Mouse (Mus musculus): ENCODE results near the gene Utp11. TPM values are rescaled to one million over a fixed set of nuclear protein-coding genes. Genes with fewer than 3 reads are reported as not detected.

Utp11 gene
- polyA plus RNA-seq, 1 experiment from 2014 or later = 33.9 TPM

- H3K4me2 ChIP-seq (ENCODE audit: low read depth, low read length) = no peak overlapping the region
- 64% methylated on average over 4 of the region's 4 CpGs for WGBS
- no peaks in the 10 kb centered on the region for H3K27me3 ChIP-seq (ENCODE audit: control insufficient read depth, insufficient read depth, low read length)
- ATAC-seq (ENCODE audit: low read depth) = no peak
- H3K9ac ChIP-seq (replicated peaks; ENCODE audit: low read depth, low read length) = no peak overlapping the region
- H3K4me3 ChIP-seq (ENCODE audit: low read depth, low read length) = no peak overlapping the region
- no peak overlapping the region for H3K27ac ChIP-seq (ENCODE audit: low read depth, low read length)
- no peaks in the 10 kb centered on the region for H3K9me3 ChIP-seq (ENCODE audit: control insufficient read depth, low read length)
- peaks cover 22% of the 10 kb centered on the region for H3K36me3 ChIP-seq (ENCODE audit: control insufficient read depth, insufficient read depth, low read length)
- no peaks in the 10 kb centered on the region for H3K4me1 ChIP-seq (ENCODE audit: control insufficient read depth, insufficient read depth, low read length)
These were observed 8.4 kb downstream of the Utp11 start for GRCm38 (mm10) chr4:124685004-124685403.

DNA sequence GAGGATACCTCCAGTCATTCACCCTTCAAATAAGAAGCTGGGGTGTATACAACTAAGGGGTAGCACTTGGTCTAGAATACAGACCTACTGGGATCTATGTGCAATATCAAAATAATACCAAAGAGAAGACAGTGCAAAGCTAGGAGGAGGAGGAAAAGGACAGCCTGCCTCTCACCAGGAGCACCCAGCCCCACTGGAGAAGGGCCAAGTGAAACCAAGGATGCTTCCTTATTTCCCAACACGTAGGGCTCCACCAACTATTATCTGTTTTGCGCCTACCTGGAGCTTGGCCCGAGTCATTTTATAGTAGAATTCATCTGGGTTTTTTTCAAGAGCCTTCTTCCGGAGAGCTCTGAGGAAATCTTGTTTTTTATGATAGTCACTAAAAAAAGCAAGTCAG lies 9.9 kb downstream of the Utp11 start:
- Histone ChIP-seq H3K27ac (ENCODE audit: low read depth, low read length) (no peak overlapping the region), H3K4me3 (ENCODE audit: low read depth, low read length) (no peak overlapping the region), H3K27me3 (ENCODE audit: control insufficient read depth, insufficient read depth, low read length) (no peaks in the 10 kb centered on the region), H3K4me1 (ENCODE audit: control insufficient read depth, insufficient read depth, low read length) (no peaks in the 10 kb centered on the region), H3K36me3 (ENCODE audit: control insufficient read depth, insufficient read depth, low read length) (peaks cover 35% of the 10 kb centered on the region), H3K9ac (replicated peaks; ENCODE audit: low read depth, low read length) (no peak overlapping the region), H3K4me2 (ENCODE audit: low read depth, low read length) (no peak overlapping the region), H3K9me3 (ENCODE audit: control insufficient read depth, low read length) (no peaks in the 10 kb centered on the region)
- ATAC-seq (ENCODE audit: low read depth) = no peak
- WGBS = 95% methylated on average over 4 of the region's 4 CpGs

DNA sequence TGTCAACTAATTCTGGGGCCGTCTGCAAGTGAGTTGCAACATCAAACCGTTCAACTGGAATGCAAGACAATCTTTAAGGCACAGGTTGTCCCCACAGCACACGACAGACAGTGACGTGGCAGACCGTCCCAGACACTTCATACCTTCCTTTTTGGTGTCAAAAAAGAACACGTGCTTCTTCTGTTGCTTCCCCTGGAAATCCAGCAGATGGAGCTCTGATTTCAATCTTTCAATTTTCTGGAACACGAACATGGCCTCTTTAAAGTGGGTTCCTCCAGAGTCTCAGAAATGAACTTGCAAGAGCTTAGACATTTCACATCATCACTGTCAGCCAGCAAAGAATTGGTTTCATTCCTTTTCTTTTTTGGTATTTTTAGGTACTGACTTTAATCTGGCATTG lies 11.1 kb downstream of the Utp11 start:
- no peak overlapping the region for H3K9ac ChIP-seq (replicated peaks; ENCODE audit: low read depth, low read length)
- no peaks in the 10 kb centered on the region for H3K27me3 ChIP-seq (ENCODE audit: control insufficient read depth, insufficient read depth, low read length)
- H3K4me3 ChIP-seq (ENCODE audit: low read depth, low read length) = no peak overlapping the region
- WGBS = 66% methylated on average over 7 of the region's 7 CpGs
- H3K4me2 ChIP-seq (ENCODE audit: low read depth, low read length) = no peak overlapping the region
- H3K27ac ChIP-seq (ENCODE audit: low read depth, low read length) = no peak overlapping the region
- H3K4me1 ChIP-seq (ENCODE audit: control insufficient read depth, insufficient read depth, low read length) = no peaks in the 10 kb centered on the region
- peaks cover 40% of the 10 kb centered on the region for H3K36me3 ChIP-seq (ENCODE audit: control insufficient read depth, insufficient read depth, low read length)
- no peaks in the 10 kb centered on the region for H3K9me3 ChIP-seq (ENCODE audit: control insufficient read depth, low read length)
- ATAC-seq (ENCODE audit: low read depth) = no peak

DNA sequence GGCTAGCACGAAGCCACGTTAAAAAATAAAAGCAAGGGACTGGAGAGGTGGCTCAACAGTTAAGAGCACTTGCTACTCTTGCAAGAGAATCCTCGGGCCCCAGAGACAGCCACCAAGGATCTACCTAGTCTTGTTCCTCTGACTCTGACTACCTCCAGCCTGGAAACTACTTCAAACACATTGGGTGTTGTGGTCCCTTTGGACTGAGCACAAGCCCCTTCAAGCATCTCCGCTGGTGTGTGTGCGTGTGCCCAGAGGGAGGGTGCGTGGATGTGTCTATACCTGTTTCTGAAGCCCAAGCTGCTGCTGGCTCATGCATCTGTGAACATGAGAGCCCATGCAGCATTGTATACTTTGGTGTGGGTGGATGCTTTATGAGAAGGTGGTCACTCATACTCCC lies 17.4 kb downstream of the Utp11 start:
- Histone ChIP-seq H3K27ac (ENCODE audit: low read depth, low read length) (no peak overlapping the region), H3K9me3 (ENCODE audit: control insufficient read depth, low read length) (no peaks in the 10 kb centered on the region), H3K27me3 (ENCODE audit: control insufficient read depth, insufficient read depth, low read length) (peaks cover 8% of the 10 kb centered on the region; the same call in 1 of the 2 replicates), H3K4me1 (ENCODE audit: control insufficient read depth, insufficient read depth, low read length) (peaks cover 19% of the 10 kb centered on the region), H3K4me2 (ENCODE audit: low read depth, low read length) (no peak overlapping the region), H3K9ac (replicated peaks; ENCODE audit: low read depth, low read length) (no peak overlapping the region), H3K4me3 (ENCODE audit: low read depth, low read length) (no peak overlapping the region), H3K36me3 (ENCODE audit: control insufficient read depth, insufficient read depth, low read length) (peaks cover 24% of the 10 kb centered on the region)
- WGBS = 87% methylated on average over 6 of the region's 6 CpGs
- ATAC-seq (ENCODE audit: low read depth) = no peak

DNA sequence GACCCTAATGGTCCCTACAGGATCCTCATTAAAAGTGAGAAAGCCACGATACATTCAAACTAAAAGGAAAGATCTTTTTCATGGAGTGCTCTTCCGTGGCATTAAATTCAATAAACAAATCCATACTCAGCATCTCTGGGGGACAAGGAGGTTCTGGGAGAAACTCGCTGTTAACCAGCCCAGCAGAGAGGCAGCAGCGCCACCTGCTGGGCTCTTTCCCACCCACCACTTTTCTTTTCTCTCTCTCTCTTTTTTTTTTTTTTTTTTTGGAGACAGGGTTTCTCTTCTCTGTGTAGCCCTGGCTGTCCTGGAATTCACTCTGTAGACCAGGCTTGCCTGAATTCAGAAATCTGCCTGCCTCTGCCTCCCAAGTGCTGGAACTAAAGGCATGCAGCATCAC lies 18.4 kb downstream of the Utp11 start:
- H3K27ac ChIP-seq (ENCODE audit: low read depth, low read length) = no peak overlapping the region
- peaks cover 18% of the 10 kb centered on the region for H3K36me3 ChIP-seq (ENCODE audit: control insufficient read depth, insufficient read depth, low read length)
- no peak overlapping the region for H3K4me2 ChIP-seq (ENCODE audit: low read depth, low read length)
- H3K4me1 ChIP-seq (ENCODE audit: control insufficient read depth, insufficient read depth, low read length) = peaks cover 19% of the 10 kb centered on the region
- peaks cover 8% of the 10 kb centered on the region; the same call in 1 of the 2 replicates for H3K27me3 ChIP-seq (ENCODE audit: control insufficient read depth, insufficient read depth, low read length)
- H3K9ac ChIP-seq (replicated peaks; ENCODE audit: low read depth, low read length) = no peak overlapping the region
- H3K4me3 ChIP-seq (ENCODE audit: low read depth, low read length) = no peak overlapping the region
- no peaks in the 10 kb centered on the region for H3K9me3 ChIP-seq (ENCODE audit: control insufficient read depth, low read length)
- ATAC-seq (ENCODE audit: low read depth) = no peak
- 1% methylated on average over 4 of the region's 4 CpGs for WGBS

DNA sequence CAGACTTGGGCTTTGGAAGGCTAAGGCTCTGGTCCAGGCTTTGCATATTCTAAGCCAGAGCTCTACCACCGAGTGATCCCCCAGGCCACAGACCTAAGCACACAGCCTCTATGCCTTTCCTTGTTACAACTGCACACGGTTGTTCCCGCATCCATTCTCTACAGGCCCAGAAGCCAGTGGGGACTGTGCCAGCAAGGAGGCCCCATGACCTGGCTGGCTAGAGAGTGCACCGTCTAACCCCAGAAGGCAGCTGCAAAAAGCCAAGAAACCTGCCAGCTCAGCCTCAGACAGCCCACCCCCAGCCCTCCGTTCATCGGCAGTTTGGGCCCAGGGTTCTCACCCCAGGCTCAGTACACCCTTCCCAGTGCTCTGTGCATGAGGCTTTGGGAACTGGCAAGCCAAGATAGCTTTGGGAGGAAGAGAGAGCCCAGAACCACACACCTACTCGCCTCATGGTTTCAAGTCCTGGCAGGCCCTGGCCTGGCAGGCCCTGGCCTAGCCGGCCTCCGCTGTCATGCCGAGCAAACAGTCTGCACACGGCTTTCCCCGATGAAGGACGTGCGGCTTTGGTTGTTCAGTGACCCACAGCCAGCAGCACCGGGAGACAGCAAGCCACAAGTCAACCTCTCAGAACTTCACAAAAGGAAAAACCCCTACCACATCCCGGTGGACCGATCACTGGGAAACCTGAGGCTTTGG lies 18.9 kb downstream of the Utp11 start:
- WGBS = 63% methylated on average over 17 of the region's 17 CpGs

DNA sequence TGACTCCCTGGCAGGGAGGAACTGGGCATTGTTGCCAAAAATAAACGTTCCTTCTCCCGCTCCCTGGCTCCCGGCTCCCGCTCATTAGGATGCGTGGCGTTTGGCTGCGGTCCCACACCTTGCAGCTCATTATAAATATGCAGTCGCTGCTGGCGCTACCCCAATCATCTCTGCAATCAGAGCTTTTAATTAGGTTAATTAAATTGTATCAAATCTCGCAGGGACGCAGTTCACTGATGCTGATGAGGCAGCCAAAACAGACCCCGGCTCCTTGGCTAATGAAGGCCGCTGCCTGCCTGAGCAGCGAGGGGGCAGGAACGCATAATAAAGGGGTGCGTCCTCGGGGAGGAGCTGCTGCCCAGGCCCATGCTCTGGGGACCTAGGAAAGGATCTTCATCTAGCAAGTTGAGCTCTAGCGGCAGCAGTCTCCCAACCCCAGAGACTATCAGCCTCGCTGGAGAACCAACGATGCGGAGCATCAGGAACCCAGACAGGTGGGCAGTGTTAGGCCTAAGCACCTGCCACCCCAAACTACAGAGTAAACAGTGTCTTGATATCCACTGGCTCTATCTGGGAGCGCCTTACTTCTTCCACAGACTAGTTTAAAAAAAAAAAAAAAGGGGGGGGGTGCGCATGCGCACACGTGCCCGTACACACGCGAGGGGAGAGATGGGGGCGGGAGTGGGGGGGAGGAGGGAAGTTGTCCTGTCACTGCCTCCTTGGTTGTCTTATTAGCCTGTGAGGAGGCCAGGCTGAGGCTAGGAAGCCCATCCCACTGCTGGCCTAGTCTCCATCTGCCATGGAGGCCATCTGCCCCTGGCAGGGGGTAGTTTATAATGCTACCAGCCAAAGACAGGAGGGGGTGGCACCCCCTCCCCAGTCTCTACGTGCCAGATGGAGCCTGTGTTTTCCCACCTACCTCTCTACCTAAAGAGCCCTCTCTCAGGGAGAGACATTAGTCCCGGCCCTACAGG lies 20.8 kb downstream of the Utp11 start:
- no peaks in the 10 kb centered on the region for H3K9me3 ChIP-seq (ENCODE audit: control insufficient read depth, low read length)
- H3K4me3 ChIP-seq (ENCODE audit: low read depth, low read length) = no peak overlapping the region; the same call in 1 of the 2 replicates
- ATAC-seq (ENCODE audit: low read depth) = peak; percentile 62
- H3K4me2 ChIP-seq (ENCODE audit: low read depth, low read length) = peak overlapping the region; percentile 41
- H3K27me3 ChIP-seq (ENCODE audit: control insufficient read depth, insufficient read depth, low read length) = peaks cover 8% of the 10 kb centered on the region; the same call in 1 of the 2 replicates
- H3K4me1 ChIP-seq (ENCODE audit: control insufficient read depth, insufficient read depth, low read length) = peaks cover 26% of the 10 kb centered on the region
- 1% methylated on average over 30 of the region's 31 CpGs for WGBS
- peak overlapping the region; percentile 48; the same call in 1 of the 2 replicates for H3K27ac ChIP-seq (ENCODE audit: low read depth, low read length)
- H3K9ac ChIP-seq (replicated peaks; ENCODE audit: low read depth, low read length) = no peak overlapping the region; the same call in 1 of the 2 replicates
- H3K36me3 ChIP-seq (ENCODE audit: control insufficient read depth, insufficient read depth, low read length) = peaks cover 2% of the 10 kb centered on the region; the same call in 1 of the 2 replicates

More for the DNA sequence above, 18.9 kb downstream of the Utp11 start:
- Histone ChIP-seq H3K4me1 (ENCODE audit: control insufficient read depth, insufficient read depth, low read length) (peaks cover 19% of the 10 kb centered on the region), H3K27ac (ENCODE audit: low read depth, low read length) (no peak overlapping the region), H3K4me3 (ENCODE audit: low read depth, low read length) (no peak overlapping the region), H3K27me3 (ENCODE audit: control insufficient read depth, insufficient read depth, low read length) (peaks cover 8% of the 10 kb centered on the region; the same call in 1 of the 2 replicates), H3K36me3 (ENCODE audit: control insufficient read depth, insufficient read depth, low read length) (peaks cover 13% of the 10 kb centered on the region), H3K9ac (replicated peaks; ENCODE audit: low read depth, low read length) (no peak overlapping the region), H3K9me3 (ENCODE audit: control insufficient read depth, low read length) (no peaks in the 10 kb centered on the region), H3K4me2 (ENCODE audit: low read depth, low read length) (no peak overlapping the region)
- ATAC-seq (ENCODE audit: low read depth) = no peak

DNA sequence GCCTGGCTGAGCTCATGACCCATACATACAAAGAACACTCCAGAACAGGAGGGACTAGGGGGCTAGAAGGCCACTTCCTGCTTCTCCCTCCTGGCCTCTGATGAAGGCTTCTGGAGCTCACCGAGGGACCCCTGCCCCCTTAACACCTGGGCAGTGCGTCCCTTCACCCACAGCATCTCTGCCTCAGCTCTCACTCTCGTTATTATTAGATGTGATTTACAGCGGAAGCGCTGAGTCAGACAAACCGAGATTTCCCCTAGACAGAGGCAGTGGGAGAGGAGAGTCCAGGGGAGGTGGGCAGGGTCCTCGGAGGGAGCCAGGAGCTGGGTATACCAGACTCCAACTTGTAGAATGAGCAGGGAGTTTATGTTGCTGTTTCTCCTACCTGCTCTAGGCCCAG lies 21.8 kb downstream of the Utp11 start:
- H3K9me3 ChIP-seq (ENCODE audit: control insufficient read depth, low read length) = no peaks in the 10 kb centered on the region
- H3K4me3 ChIP-seq (ENCODE audit: low read depth, low read length) = no peak overlapping the region
- no peak overlapping the region for H3K4me2 ChIP-seq (ENCODE audit: low read depth, low read length)
- WGBS = 30% methylated on average over 7 of the region's 7 CpGs
- peaks cover 28% of the 10 kb centered on the region for H3K4me1 ChIP-seq (ENCODE audit: control insufficient read depth, insufficient read depth, low read length)
- H3K27ac ChIP-seq (ENCODE audit: low read depth, low read length) = no peak overlapping the region
- H3K27me3 ChIP-seq (ENCODE audit: control insufficient read depth, insufficient read depth, low read length) = peaks cover 8% of the 10 kb centered on the region; the same call in 1 of the 2 replicates
- no peaks in the 10 kb centered on the region for H3K36me3 ChIP-seq (ENCODE audit: control insufficient read depth, insufficient read depth, low read length)
- no peak for ATAC-seq (ENCODE audit: low read depth)
- H3K9ac ChIP-seq (replicated peaks; ENCODE audit: low read depth, low read length) = no peak overlapping the region

DNA sequence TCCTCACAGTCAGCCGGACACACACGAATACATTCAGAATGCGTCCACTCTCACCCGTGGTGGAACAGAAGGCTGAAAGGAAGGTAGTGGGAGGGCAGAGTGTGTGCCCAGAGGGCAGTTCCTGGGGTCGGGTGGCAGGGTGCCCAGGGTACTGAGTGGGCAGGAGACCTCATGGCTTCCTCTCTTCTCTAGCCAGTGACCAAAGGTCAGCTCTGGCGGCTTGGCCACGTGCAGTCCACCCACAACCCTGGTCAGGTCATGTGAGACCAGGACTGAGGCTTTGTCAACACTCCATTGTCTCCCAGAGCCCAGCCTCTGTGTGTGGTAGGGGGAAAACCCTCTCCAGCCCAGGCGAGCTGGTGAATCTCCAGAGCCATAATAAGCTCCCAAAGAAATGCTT lies 23.2 kb downstream of the Utp11 start:
- WGBS = 71% methylated on average over 8 of the region's 8 CpGs
- H3K27me3 ChIP-seq (ENCODE audit: control insufficient read depth, insufficient read depth, low read length) = peaks cover 11% of the 10 kb centered on the region; the same call in 1 of the 2 replicates

More for the DNA sequence above, 23.2 kb downstream of the Utp11 start:
- Histone ChIP-seq H3K9ac (replicated peaks; ENCODE audit: low read depth, low read length) (no peak overlapping the region), H3K4me3 (ENCODE audit: low read depth, low read length) (no peak overlapping the region), H3K4me1 (ENCODE audit: control insufficient read depth, insufficient read depth, low read length) (peaks cover 28% of the 10 kb centered on the region), H3K9me3 (ENCODE audit: control insufficient read depth, low read length) (no peaks in the 10 kb centered on the region), H3K27ac (ENCODE audit: low read depth, low read length) (no peak overlapping the region), H3K36me3 (ENCODE audit: control insufficient read depth, insufficient read depth, low read length) (no peaks in the 10 kb centered on the region), H3K4me2 (ENCODE audit: low read depth, low read length) (no peak overlapping the region)
- no peak for ATAC-seq (ENCODE audit: low read depth)
